Mouse (Mus musculus) spleen, embryonic (tissue): ENCODE data around the gene Tctn3.
"Not testable (repeated sequence)": the region's sequence is repeated elsewhere in the genome, so short reads cannot be mapped to it uniquely, and the experiment has no call there.

Experiments
- CTCF ChIA-PET: fragments of 350-600 bp; sonication (Branson Sonifier 250); formaldehyde crosslinking; loops from one replicate; lab custom pipeline; 2022; lab: Charles Lee

The Tctn3 gene

DNA sequence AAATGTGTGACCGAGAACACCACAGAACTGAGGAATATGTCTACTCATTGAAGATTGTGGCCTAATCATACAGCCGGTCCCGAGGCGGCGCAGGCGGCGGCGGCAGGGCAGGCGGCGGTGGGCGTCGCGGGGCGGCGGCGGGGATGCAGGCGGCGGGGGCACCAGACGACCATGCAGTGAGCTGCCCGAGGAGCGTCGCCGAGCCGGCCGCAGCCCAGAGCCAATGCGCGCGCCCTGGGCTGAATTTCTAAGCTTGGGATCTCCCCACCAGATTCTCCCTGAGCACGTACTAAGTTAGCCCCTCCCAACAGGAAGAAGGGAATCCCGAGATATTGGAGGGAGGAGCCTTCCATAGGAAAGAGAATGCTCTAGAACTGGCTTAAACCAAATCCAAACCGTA is 50.5 kb downstream of the Tctn3 start:
- CTCF ChIA-PET = not testable (repeated sequence)

DNA sequence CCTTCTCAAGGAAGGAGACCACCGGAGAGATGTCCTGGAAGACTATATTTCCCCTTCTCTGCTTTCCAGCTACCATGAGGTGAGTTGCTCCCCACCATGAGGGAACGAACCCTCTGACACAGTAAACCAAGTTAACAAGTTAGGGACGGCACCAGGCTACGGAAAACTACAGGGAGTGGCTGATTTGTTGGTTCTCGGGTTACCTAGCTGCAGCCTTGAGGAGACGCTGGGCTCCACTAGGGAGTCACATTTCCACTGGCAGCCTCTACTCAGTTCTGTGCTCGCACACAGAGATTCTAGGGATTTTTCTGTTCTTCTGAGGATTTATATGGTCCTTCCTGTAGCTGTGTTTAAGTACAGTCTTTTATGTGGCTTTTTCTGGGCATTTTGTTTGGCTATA is 56.0 kb downstream of the Tctn3 start:
- CTCF ChIA-PET = no interaction called here

GRCm38 (mm10) chr19:40555136-40555535 is 56.9 kb downstream of the Tctn3 start:
- CTCF ChIA-PET = no interaction called here

GRCm38 (mm10) chr19:40554343-40554742 is 57.7 kb downstream of the Tctn3 start:
- CTCF ChIA-PET = no interaction called here

GRCm38 (mm10) chr19:40553849-40554248 is 58.2 kb downstream of the Tctn3 start:
- CTCF ChIA-PET = no interaction called here

GRCm38 (mm10) chr19:40553014-40553789 is 58.8 kb downstream of the Tctn3 start:
- CTCF ChIA-PET = no interaction called here

- CTCF ChIA-PET = interaction anchor here (0.6 kb wide), 1 partner anchor 325 kb away, joined by 7 read pairs; no protein-coding TSS in a partner anchor
Measured at GRCm38 (mm10) chr19:40549516-40550135, 62.4 kb downstream of the Tctn3 start.

DNA sequence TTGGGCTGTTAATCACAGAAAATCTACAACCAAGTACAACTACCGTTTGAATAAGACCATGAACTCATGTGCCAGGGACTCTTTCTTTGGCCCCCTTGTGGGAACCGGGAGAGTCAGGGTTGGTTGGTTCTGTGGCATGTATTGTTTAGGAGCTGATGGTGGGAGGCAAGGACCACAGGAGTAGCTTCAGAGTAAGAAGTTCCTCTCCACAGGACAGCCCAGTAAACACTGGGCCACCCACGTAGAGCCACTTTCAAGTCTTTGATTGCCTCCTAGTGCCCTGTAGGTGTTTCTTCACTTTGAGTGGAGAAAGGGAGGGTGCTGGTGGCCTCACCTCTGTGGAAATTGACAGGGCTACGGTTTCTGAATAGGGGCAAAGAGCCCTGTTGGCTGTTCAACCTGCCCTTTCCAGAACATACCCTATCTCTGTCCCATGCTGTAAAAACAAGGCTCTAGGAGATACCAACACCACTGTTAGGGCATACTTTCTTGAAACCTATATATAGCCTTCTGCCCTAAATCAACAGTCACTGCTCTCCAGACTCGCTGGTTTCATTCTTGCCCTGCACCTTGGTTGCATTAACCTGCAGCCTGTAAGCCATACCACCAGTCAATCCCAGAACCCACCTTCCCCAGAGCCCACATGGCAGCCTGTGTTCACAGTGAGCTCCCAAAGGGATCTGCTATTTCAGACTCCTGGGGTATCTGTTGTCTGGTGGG is 63.1 kb downstream of the Tctn3 start:
- CTCF ChIA-PET = interaction anchor here (0.6 kb wide), 1 partner anchor 326 kb away, joined by 7 read pairs; no protein-coding TSS in a partner anchor

DNA sequence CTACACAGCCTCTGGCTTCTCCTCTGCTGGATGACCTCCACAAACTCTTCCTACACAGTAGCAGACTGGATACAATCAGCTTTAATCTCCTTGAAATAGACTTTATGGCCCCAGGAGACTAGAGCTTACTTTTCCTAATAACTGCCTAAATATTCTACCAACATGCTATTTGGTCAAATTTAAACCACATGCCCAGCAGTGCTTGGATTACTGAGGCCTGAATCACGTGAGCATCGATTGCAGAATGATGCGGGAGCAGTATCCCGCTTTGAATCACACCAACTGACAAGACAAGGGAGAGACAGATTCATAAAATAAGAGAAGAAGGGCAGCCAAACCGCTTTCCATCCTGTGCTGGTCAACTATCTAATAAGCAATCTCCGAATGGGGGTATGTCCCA is 63.6 kb downstream of the Tctn3 start:
- CTCF ChIA-PET = no interaction called here
